Mouse (Mus musculus) bone marrow macrophage, adult 2 months (primary cell): ENCODE results near the gene Iscu.

ENCODE experiments used
- CTCF ChIP-seq: IDR thresholded peaks from 2 replicates; pipeline ENCODE4 v1.5.1; 2012; ENCODE audit warnings: low read depth, mild to moderate bottlenecking, low read length, moderate library complexity
- POLR2A ChIP-seq: IDR thresholded peaks from 2 replicates; pipeline ENCODE4 v1.6.1; 2012; ENCODE audit warnings: mild to moderate bottlenecking, low read depth, low read length, borderline replicate concordance

- TF ChIP-seq CTCF (no peak), POLR2A (no peak)
These were observed 18.9 kb downstream of the Iscu start for GRCm38 (mm10) chr5:113791197-113792095.
